Mouse (Mus musculus): ENCODE results near the gene Gpr65. TPM values are rescaled to one million over a fixed set of nuclear protein-coding genes. Genes with fewer than 3 reads are reported as not detected.

The Gpr65 gene
- 0.77 and 1.1 TPM in 2 replicates for polyA plus RNA-seq (2012)

GRCm38 (mm10) chr12:98268441-98269369, at the start of gene Gpr65:
Gpr65 (plus strand) TSS chr12:98268635.

GRCm38 (mm10) chr12:98258845-98259517, 9.5 kb upstream of the Gpr65 start, which contains the start of gene Galc:
Galc (minus strand) TSS chr12:98259459.

Other genes starting within 250 kb of the Gpr65 start
- gene Galc, start 9.2 kb upstream of the Gpr65 start, polyA plus RNA-seq (2012) = 2.2 and 4.0 TPM in 2 replicates

All from megakaryocyte-erythroid progenitor cell, adult 5 weeks (primary cell).